Mouse (Mus musculus): Measurements from ENCODE around the gene Sp6. TPM values are rescaled to one million over a fixed set of nuclear protein-coding genes. Genes with fewer than 3 reads are reported as not detected.

The Sp6 gene
- polyA plus RNA-seq (2017; shearing (Covaris generic)): 4.6 TPM

GRCm38 (mm10) chr11:97013121-97013670, at the start of gene Sp6:
Sp6 (plus strand) TSS chr11:97013394.

GRCm38 (mm10) chr11:96982859-96983258, 30.3 kb upstream of the Sp6 start, which contains the start of gene Sp2:
Sp2 (minus strand) TSS chr11:96982959.

GRCm38 (mm10) chr11:97029686-97030417, 16.7 kb downstream of the Sp6 start, which contains the start of gene Scrn2:
Scrn2 (plus strand) TSS chr11:97029938.

GRCm38 (mm10) chr11:97041022-97041899, 28.1 kb downstream of the Sp6 start, which contains the start of the genes Lrrc46 and Mrpl10:
Lrrc46 (minus strand) TSS chr11:97041407.
Mrpl10 (plus strand) TSS chr11:97041560.

GRCm38 (mm10) chr11:97050216-97050943, 37.2 kb downstream of the Sp6 start, which contains the start of gene Osbpl7:
Osbpl7 (plus strand) TSS chr11:97050628.

Other genes starting within 250 kb of the Sp6 start
- gene Snx11, start 235.8 kb upstream of the Sp6 start, polyA plus RNA-seq (2017; shearing (Covaris generic)): 16.7 TPM
- 24.1 TPM for gene Cbx1, start 224.3 kb upstream of the Sp6 start, polyA plus RNA-seq (2017; shearing (Covaris generic))
- 45.8 TPM for gene Nfe2l1, start 183.4 kb upstream of the Sp6 start, polyA plus RNA-seq (2017; shearing (Covaris generic))
- not detected for gene Copz2, start 163.5 kb upstream of the Sp6 start, polyA plus RNA-seq (2017; shearing (Covaris generic))
- gene Cdk5rap3, start 96.9 kb upstream of the Sp6 start, polyA plus RNA-seq (2017; shearing (Covaris generic)): 66.9 TPM
- gene Prr15l, start 85.3 kb upstream of the Sp6 start, polyA plus RNA-seq (2017; shearing (Covaris generic)): not detected
- 39.7 TPM for gene Pnpo, start 69.4 kb upstream of the Sp6 start, polyA plus RNA-seq (2017; shearing (Covaris generic))
- 76.5 TPM for gene Sp2, start 30.4 kb upstream of the Sp6 start, polyA plus RNA-seq (2017; shearing (Covaris generic))
- 3.8 TPM for gene Scrn2, start 16.5 kb downstream of the Sp6 start, polyA plus RNA-seq (2017; shearing (Covaris generic))
- not detected for gene Lrrc46, start 28.0 kb downstream of the Sp6 start, polyA plus RNA-seq (2017; shearing (Covaris generic))
- 36.8 TPM for gene Mrpl10, start 28.2 kb downstream of the Sp6 start, polyA plus RNA-seq (2017; shearing (Covaris generic))
- gene Osbpl7, start 37.2 kb downstream of the Sp6 start, polyA plus RNA-seq (2017; shearing (Covaris generic)): 19.6 TPM
- gene Tbx21, start 101.9 kb downstream of the Sp6 start, polyA plus RNA-seq (2017; shearing (Covaris generic)): 208 TPM
- 4.8 TPM for gene Tbkbp1, start 138.1 kb downstream of the Sp6 start, polyA plus RNA-seq (2017; shearing (Covaris generic))
- gene Kpnb1, start 174.5 kb downstream of the Sp6 start, polyA plus RNA-seq (2017; shearing (Covaris generic)): 20.3 TPM